Mouse (Mus musculus) adrenal gland, postnatal 36 days (tissue): ENCODE data around the gene Muc4. TPM values are rescaled to one million over a fixed set of nuclear protein-coding genes. Genes with fewer than 3 reads are reported as not detected.

ENCODE experiments used
- DNase-seq, 2 experiments: peaks; one replicate each; pipeline ENCODE4 v3.0.0; 2021; ENCODE audit warnings: mixed read lengths in 1 of 2
- total RNA-seq, 2 experiments: library from RNA; stranded (reverse); gene quantifications; 2 replicates each; pipeline ENCODE4 v1.2.3; 2021

Muc4 gene
- total RNA-seq, 2 experiments from 2014 or later, result not detected

GRCm38 (mm10) chr16:32803901-32804300 lies 68.2 kb downstream of the Muc4 start:
- DNase-seq, result no peak

- DNase-seq, result no peak
Measured at GRCm38 (mm10) chr16:32805151-32805550, 69.5 kb downstream of the Muc4 start.

GRCm38 (mm10) chr16:32807408-32808185 lies 71.9 kb downstream of the Muc4 start:
- no peak for DNase-seq

- no peak for DNase-seq
Measured at GRCm38 (mm10) chr16:32810321-32810720, 74.6 kb downstream of the Muc4 start, which contains the start of gene Smbd1. Gene Smbd1 (minus strand): TSS chr16:32810477.

- peak; percentile 88 to 91 for DNase-seq
Measured at GRCm38 (mm10) chr16:32812888-32813361, 77.2 kb downstream of the Muc4 start.

- DNase-seq, result no peak
Measured at GRCm38 (mm10) chr16:32813362-32813761, 77.7 kb downstream of the Muc4 start.

GRCm38 (mm10) chr16:32813771-32814170 lies 78.1 kb downstream of the Muc4 start:
- DNase-seq, result no peak

- DNase-seq, result peak; percentile 23 to 40
Measured at GRCm38 (mm10) chr16:32814539-32814938, 78.9 kb downstream of the Muc4 start.

GRCm38 (mm10) chr16:32815160-32815605 lies 79.5 kb downstream of the Muc4 start:
- no peak for DNase-seq

- DNase-seq, result no peak
Measured at GRCm38 (mm10) chr16:32818036-32818435, 82.3 kb downstream of the Muc4 start.

- DNase-seq, result no peak
Measured at GRCm38 (mm10) chr16:32818441-32818840, 82.8 kb downstream of the Muc4 start.

GRCm38 (mm10) chr16:32821772-32822449 lies 86.2 kb downstream of the Muc4 start:
- peak; percentile 35 to 42 for DNase-seq

- DNase-seq, result no peak
Measured at GRCm38 (mm10) chr16:32822450-32822827, 86.8 kb downstream of the Muc4 start.

GRCm38 (mm10) chr16:32822881-32823280 lies 87.2 kb downstream of the Muc4 start:
- DNase-seq, result no peak

- DNase-seq, result no peak
Measured at GRCm38 (mm10) chr16:32823487-32823886, 87.8 kb downstream of the Muc4 start.

GRCm38 (mm10) chr16:32824061-32824460 lies 88.4 kb downstream of the Muc4 start:
- no peak for DNase-seq

GRCm38 (mm10) chr16:32825380-32825779 lies 89.7 kb downstream of the Muc4 start:
- DNase-seq, result no peak

- DNase-seq, result no peak
Measured at GRCm38 (mm10) chr16:32826521-32826920, 90.8 kb downstream of the Muc4 start.

GRCm38 (mm10) chr16:32829104-32829503 lies 93.4 kb downstream of the Muc4 start:
- DNase-seq, result no peak

GRCm38 (mm10) chr16:32831501-32831900 lies 95.8 kb downstream of the Muc4 start:
- DNase-seq, result no peak
